Mouse (Mus musculus) layer of hippocampus, postnatal 14 days (tissue): Measurements from ENCODE around the gene Gab2. TPM values are rescaled to one million over a fixed set of nuclear protein-coding genes. Genes with fewer than 3 reads are reported as not detected.

Source experiments
- DNase-seq, 2 experiments: peaks; one replicate each; pipeline ENCODE4 v3.0.0; 2021 to 2022; ENCODE audit warnings: low spot score in 2 of 2, mixed read lengths in 1 of 2
- total RNA-seq, 2 experiments: library from RNA; stranded (reverse); gene quantifications; 2 replicates each; pipeline ENCODE4 v1.2.3; 2021

Gene Gab2
- total RNA-seq, 2 experiments from 2014 or later = 13.8 to 15.6 TPM

GRCm38 (mm10) chr7:97247661-97248060 is 166.3 kb downstream of the Gab2 start:
- no peak for DNase-seq

DNA sequence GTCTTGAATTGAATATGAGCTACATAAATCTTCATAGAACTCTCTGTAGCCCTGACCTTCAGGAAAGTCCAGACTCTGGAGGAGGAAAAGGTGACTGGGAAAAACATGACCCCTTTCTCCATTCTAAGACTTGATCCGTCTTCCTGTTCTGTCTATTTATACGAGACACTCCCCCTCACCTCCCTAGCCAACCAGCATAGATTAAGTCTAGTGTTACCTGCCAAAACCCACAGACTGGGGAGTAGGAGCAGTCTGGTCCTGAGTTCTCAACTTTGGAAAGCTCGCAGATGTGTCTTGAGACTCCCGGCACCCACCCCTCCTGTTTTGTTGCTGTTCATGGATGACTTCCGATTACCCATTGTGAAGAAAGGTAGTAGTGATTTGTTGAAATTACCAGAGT is 166.8 kb downstream of the Gab2 start:
- no peak for DNase-seq

DNA sequence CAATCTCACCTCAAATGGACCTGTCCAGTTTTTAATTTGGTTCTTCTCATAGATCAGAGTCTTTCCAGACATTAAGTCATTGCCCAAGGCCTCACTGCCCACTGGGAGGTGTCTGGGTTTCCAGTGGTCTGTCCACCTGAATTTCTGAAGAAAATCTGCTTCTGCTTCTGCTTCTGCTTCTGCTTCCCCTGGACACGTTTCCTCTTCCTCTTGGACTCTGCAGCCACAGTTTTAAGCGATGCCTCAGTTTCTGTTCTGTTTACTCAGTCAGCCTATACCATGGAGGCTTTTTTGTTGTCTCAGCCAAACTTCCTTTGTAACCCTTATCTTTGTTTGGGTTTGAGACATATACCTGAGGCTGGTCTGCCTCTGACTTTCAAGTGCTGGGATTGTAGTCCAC is 170.3 kb downstream of the Gab2 start:
- peak in 1 of 2 experiments; percentile 21 for DNase-seq

GRCm38 (mm10) chr7:97262541-97262940 is 181.2 kb downstream of the Gab2 start:
- DNase-seq = no peak

DNA sequence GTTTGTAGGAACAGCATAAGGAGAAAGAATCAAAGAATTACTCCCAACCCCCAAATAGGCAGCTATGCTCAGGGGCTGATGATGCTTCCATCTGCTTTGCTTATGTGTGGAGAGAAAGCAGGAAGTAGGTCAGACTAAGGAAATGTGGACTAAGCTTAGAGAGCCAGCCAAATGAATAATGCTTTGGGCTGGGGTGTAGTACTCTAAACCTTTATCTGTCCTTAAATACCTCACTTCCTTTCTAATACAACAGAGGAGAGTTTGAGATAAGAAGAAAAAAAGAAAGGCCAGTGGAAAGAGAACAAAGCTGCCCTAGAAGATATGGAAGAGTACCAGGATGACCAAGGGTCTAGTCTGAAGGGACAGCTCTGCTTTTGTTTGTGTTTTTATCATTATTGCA is 189.0 kb downstream of the Gab2 start:
- DNase-seq = no peak

GRCm38 (mm10) chr7:97271068-97271467 is 189.7 kb downstream of the Gab2 start:
- no peak for DNase-seq

DNA sequence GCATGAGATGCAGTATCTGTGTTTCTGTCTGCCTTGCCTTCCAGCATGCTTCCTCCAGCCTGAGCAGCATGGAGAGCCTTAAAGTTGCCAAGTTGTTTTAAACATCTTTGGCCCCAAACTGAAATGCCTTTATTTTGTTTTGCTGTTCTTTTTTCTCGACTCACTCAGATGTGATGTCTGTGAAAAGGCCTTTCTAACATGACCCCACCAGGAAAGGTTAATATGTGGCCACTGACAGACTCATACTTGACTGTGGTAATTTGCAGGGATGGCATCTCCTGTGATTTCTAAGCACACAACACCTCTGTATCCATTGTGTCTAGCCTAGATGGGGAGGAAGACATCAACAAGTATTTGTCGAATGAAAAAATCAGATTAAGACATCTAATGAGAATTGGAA is 215.6 kb downstream of the Gab2 start:
- no peak for DNase-seq

GRCm38 (mm10) chr7:97297466-97297865 is 216.1 kb downstream of the Gab2 start:
- peak; percentile 65 to 77 for DNase-seq

GRCm38 (mm10) chr7:97298279-97298678 is 216.9 kb downstream of the Gab2 start:
- DNase-seq = no peak

GRCm38 (mm10) chr7:97298943-97299342 is 217.6 kb downstream of the Gab2 start:
- DNase-seq = no peak

GRCm38 (mm10) chr7:97300914-97301313 is 219.5 kb downstream of the Gab2 start:
- no peak for DNase-seq

DNA sequence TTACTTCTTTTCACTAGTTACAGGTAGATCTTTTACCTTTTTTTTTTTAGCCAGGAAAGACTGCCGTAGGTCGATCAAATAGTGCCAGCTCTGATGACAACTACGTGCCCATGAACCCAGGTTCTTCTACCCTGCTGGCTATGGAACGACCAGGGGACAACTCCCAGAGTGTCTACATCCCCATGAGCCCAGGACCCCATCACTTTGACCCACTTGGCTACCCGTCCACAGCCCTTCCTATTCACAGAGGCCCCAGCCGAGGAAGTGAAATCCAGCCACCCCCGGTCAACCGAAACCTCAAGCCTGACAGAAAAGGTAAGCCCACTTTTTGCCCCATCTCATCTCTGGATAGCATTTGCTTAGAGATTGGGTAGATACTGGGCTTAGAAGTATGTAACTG is 219.9 kb downstream of the Gab2 start:
- no peak for DNase-seq

DNA sequence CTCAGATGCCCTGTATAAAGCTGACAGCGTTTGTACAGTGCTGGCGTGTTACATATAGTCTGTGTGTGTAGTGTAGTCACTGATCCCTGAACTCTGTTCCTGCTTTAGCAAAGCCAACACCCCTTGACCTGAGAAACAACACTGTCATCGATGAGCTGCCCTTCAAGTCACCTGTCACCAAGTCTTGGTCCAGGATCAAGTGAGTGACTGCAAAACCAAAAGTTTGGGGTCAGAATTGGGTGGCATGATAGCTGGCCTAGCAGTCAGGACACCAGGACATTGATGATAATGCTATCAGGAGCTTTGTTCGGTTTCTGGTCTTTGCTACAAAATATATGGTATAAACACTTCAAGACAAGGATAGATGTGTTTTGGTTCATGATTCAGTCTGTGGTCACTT is 220.9 kb downstream of the Gab2 start:
- no peak for DNase-seq

DNA sequence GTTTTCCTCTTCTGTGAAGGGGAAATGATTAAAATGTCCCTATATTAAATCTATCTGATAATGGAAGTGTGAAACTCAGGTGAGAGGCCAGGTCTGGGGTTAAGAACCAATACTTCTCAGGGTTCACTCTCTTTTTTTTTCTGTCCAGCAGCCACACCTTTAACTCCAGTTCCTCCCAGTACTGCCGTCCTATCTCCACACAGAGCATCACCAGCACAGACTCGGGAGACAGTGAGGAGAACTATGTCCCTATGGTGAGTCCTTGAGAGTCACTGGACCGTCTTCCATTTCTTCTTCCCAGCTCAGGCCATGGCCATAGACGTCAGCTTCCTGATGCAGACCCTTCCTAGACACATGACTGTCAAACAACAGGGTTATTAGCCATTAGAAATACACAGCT is 221.5 kb downstream of the Gab2 start:
- DNase-seq = no peak

DNA sequence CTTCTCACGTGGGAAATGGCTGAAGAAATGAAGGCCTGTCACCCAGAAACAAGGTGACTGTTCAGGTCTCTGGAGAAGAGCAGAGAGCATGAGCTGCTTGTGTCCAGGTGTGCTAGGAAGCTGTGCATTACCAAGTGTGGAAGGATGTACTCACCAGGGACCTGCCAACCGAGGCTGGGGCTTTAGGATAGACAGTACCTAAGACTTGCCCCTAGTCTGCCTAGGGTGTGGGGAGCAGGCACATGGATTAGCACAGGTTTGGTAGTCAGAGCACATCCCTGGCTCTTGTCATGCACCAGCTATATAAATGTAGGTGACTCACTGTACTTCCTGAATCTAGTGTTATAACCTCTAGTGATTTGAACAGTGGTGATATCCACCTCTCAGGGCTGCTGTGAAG is 222.2 kb downstream of the Gab2 start:
- DNase-seq = no peak

DNA sequence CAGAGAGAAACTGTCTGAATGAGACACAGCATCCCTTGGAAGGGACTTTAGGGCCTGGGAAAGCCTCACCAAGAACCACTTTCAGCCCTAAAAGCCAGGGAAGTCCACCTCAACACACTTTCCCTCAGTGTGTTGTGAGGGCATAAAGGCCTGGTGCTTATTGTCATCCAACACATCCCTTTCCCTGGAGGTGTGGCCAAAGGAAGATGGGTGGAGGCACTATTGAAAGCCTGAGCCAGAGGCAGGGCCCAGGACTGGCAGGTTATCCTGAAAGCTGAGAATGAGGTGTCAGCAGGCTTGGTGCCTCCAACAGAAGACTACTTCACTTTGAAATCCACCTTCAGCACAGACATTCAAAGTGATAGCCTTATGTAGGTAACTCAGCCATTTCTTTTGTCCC is 223.1 kb downstream of the Gab2 start:
- DNase-seq = no peak

DNA sequence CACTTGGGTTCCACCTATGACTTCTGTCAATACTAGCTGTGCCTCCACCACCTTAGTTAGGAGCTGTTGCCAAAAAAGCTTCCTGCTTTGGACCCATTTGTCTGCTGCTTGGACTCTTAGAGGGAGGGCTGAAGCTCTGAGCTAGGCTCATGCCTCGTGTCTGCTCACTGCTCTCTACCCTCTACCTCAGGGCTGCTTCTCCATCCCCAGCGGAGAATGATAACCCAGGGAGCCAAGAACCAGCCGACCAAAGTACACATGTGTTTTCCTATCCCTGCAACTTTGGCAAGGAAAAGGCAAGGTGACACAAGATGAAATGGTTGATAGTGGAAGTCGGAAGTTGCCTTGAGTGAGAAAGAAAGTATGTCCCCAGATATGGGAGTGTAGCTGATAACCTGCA is 223.8 kb downstream of the Gab2 start:
- DNase-seq = no peak

GRCm38 (mm10) chr7:97306813-97307212 is 225.4 kb downstream of the Gab2 start:
- DNase-seq = no peak

GRCm38 (mm10) chr7:97307546-97307945 is 226.2 kb downstream of the Gab2 start:
- DNase-seq = no peak

- no peak for DNase-seq
These were observed 228.3 kb downstream of the Gab2 start for GRCm38 (mm10) chr7:97309461-97310340.

GRCm38 (mm10) chr7:97310341-97310635 is 228.9 kb downstream of the Gab2 start:
- no peak for DNase-seq

- DNase-seq = no peak
These were observed 230.2 kb downstream of the Gab2 start for GRCm38 (mm10) chr7:97311620-97312019.

DNA sequence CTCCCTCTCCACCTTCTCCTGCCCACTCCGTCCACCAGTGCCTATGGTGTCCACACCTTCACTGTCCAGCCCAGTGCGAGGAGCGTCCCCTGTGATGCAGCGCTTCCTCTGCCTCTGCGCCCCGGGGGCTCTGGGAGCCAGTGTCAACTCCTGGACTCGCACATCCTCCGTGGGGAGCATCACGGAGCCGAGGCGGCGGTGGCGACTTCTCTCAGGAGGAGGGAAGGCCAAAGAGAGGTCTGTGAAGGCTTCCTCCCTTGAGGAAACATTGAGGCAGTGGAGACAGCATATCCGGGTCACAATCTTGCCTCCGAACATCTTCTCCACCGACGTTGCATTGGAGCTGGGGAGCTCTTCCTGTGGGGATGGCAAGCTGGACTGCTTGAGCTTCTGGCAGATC is 230.8 kb downstream of the Gab2 start:
- DNase-seq = no peak
